Mouse (Mus musculus) c-Kit-negative CD71-positive TER-119-positive erythroid progenitor cells, embryonic 14.5 days (primary cell): ENCODE measurements around the gene Ilvbl.
"Not testable (repeated sequence)": the region's sequence is repeated elsewhere in the genome, so short reads cannot be mapped to it uniquely, and the experiment has no call there.

ENCODE experiments used
- DNase-seq: peaks from one replicate; pipeline ENCODE4 v3.0.0-alpha.2; 2013; ENCODE audit warnings: low read depth, low spot score

The Ilvbl gene

GRCm38 (mm10) chr10:78574250-78575104, at the start of gene Ilvbl:
TSS of gene Ilvbl (plus strand) at chr10:78574346.
- peak; percentile 93 for DNase-seq

GRCm38 (mm10) chr10:78525071-78525470, 49.1 kb upstream of the Ilvbl start:
- DNase-seq = not testable (repeated sequence)

- no peak for DNase-seq
Measured at GRCm38 (mm10) chr10:78525511-78525910, 48.6 kb upstream of the Ilvbl start.

GRCm38 (mm10) chr10:78540943-78541342, 33.2 kb upstream of the Ilvbl start:
- no peak for DNase-seq

GRCm38 (mm10) chr10:78565070-78565469, 9.1 kb upstream of the Ilvbl start:
- DNase-seq = no peak

GRCm38 (mm10) chr10:78569191-78569590, 5.0 kb upstream of the Ilvbl start:
- DNase-seq = no peak

- DNase-seq = no peak
Measured at GRCm38 (mm10) chr10:78569686-78570085, 4.5 kb upstream of the Ilvbl start.

- DNase-seq = no peak
Measured at GRCm38 (mm10) chr10:78570416-78570815, 3.7 kb upstream of the Ilvbl start.

GRCm38 (mm10) chr10:78570897-78571296, 3.2 kb upstream of the Ilvbl start:
- DNase-seq = no peak

GRCm38 (mm10) chr10:78573226-78573625, 920 bp upstream of the Ilvbl start:
- no peak for DNase-seq

- no peak for DNase-seq
Measured at GRCm38 (mm10) chr10:78575105-78575632, 1.0 kb downstream of the Ilvbl start.

- no peak for DNase-seq
Measured at GRCm38 (mm10) chr10:78575690-78576089, 1.5 kb downstream of the Ilvbl start.

- DNase-seq = no peak
Measured at GRCm38 (mm10) chr10:78576435-78577184, 2.5 kb downstream of the Ilvbl start.

GRCm38 (mm10) chr10:78578204-78578603, 4.1 kb downstream of the Ilvbl start:
- DNase-seq = no peak

- no peak for DNase-seq
Measured at GRCm38 (mm10) chr10:78581121-78581520, 7.0 kb downstream of the Ilvbl start.

GRCm38 (mm10) chr10:78583347-78583746, 9.2 kb downstream of the Ilvbl start:
- no peak for DNase-seq

GRCm38 (mm10) chr10:78583939-78584338, 9.8 kb downstream of the Ilvbl start:
- no peak for DNase-seq

- DNase-seq = no peak
Measured at GRCm38 (mm10) chr10:78584996-78585395, 10.8 kb downstream of the Ilvbl start.

- no peak for DNase-seq
Measured at GRCm38 (mm10) chr10:78585606-78586005, 11.5 kb downstream of the Ilvbl start.

- DNase-seq = no peak
Measured at GRCm38 (mm10) chr10:78586026-78586425, 11.9 kb downstream of the Ilvbl start.

GRCm38 (mm10) chr10:78589291-78589690, 15.1 kb downstream of the Ilvbl start:
- DNase-seq = no peak

GRCm38 (mm10) chr10:78589901-78590300, 15.8 kb downstream of the Ilvbl start:
- DNase-seq = no peak
